Mouse (Mus musculus) ES-Bruce4 (cell line): ENCODE results near the gene Abcg8. TPM values are rescaled to one million over a fixed set of nuclear protein-coding genes. Genes with fewer than 3 reads are reported as not detected.

Source experiments
- H3K27ac ChIP-seq: 2 replicates; pipeline ENCODE4 v1.5.1; 2012; ENCODE audit warnings: low read length, inconsistent platforms; ENCODE audit not compliant: insufficient read depth
- H3K27me3 ChIP-seq: 2 replicates; pipeline ENCODE4 v1.6.1; 2012; ENCODE audit warnings: mild to moderate bottlenecking, low read length, inconsistent platforms; ENCODE audit not compliant: control insufficient read depth, poor library complexity, insufficient read depth, severe bottlenecking
- H3K36me3 ChIP-seq: 2 replicates; pipeline ENCODE4 v1.6.1; 2012; ENCODE audit warnings: inconsistent platforms, mild to moderate bottlenecking, low read length, moderate library complexity; ENCODE audit not compliant: control insufficient read depth, poor library complexity, insufficient read depth, severe bottlenecking
- H3K4me1 ChIP-seq: one replicate; pipeline ENCODE4 v1.8.1; 2011; ENCODE audit warnings: low read length; ENCODE audit not compliant: control insufficient read depth, insufficient read depth
- H3K4me3 ChIP-seq: 2 replicates; pipeline ENCODE4 v1.5.1; 2011; ENCODE audit warnings: low read depth, mild to moderate bottlenecking, low read length
- H3K9ac ChIP-seq: 2 replicates; pipeline ENCODE4 v1.6.1; 2012; ENCODE audit warnings: low read depth, mild to moderate bottlenecking, inconsistent platforms; ENCODE audit not compliant: poor library complexity, severe bottlenecking
- H3K9me3 ChIP-seq: replicated peaks from 2 replicates; pipeline ENCODE4 v1.6.1; 2012; ENCODE audit warnings: mild to moderate bottlenecking, low read length, inconsistent platforms; ENCODE audit not compliant: control insufficient read depth, poor library complexity, insufficient read depth, severe bottlenecking
- CTCF ChIP-seq: IDR thresholded peaks from one replicate; pipeline ENCODE4 v1.8.1; 2011; ENCODE audit warnings: low read depth, low read length
- EP300 ChIP-seq: IDR thresholded peaks from 2 replicates; pipeline ENCODE4 v1.6.1; 2011; ENCODE audit warnings: low read depth, low read length; ENCODE audit not compliant: insufficient read depth
- POLR2A ChIP-seq: IDR thresholded peaks from one replicate; pipeline ENCODE4 v1.8.1; 2011; ENCODE audit warnings: low read length; ENCODE audit not compliant: insufficient read depth
- polyA plus RNA-seq: library from polyadenylated mRNA; stranded (reverse); fragments of >200 nt; gene quantifications from 2 replicates; pipeline ENCODE4 v1.2.4, GENCODE M21; 2011; ENCODE audit warnings: low read depth; ENCODE audit not compliant: missing spikeins, insufficient read depth, insufficient read length

The Abcg8 gene
- polyA plus RNA-seq, 1 experiment = not detected

GRCm38 (mm10) chr17:84732612-84733011, 56.5 kb downstream of the Abcg8 start:
- H3K27me3 ChIP-seq = no peaks in the 10 kb centered on the region
- no peaks in the 10 kb centered on the region for H3K9me3 ChIP-seq
- no peak overlapping the region for H3K4me3 ChIP-seq
- peaks cover 1% of the 10 kb centered on the region for H3K4me1 ChIP-seq
- no peak overlapping the region for H3K9ac ChIP-seq
- H3K36me3 ChIP-seq = peaks cover 18% of the 10 kb centered on the region
- TF ChIP-seq CTCF (no peak), POLR2A (no peak), EP300 (no peak)
- no peak overlapping the region for H3K27ac ChIP-seq

GRCm38 (mm10) chr17:84736719-84737118, 60.6 kb downstream of the Abcg8 start:
- Histone ChIP-seq H3K9ac (no peak overlapping the region), H3K9me3 (no peaks in the 10 kb centered on the region), H3K4me3 (no peak overlapping the region), H3K36me3 (peaks cover 3% of the 10 kb centered on the region), H3K27me3 (no peaks in the 10 kb centered on the region), H3K4me1 (peaks cover 3% of the 10 kb centered on the region), H3K27ac (no peak overlapping the region)
- TF ChIP-seq POLR2A = no peak
- TF ChIP-seq EP300 = no peak

- Histone ChIP-seq H3K4me1 (peaks cover 3% of the 10 kb centered on the region), H3K36me3 (peaks cover 3% of the 10 kb centered on the region), H3K27ac (no peak overlapping the region), H3K9ac (no peak overlapping the region), H3K9me3 (no peaks in the 10 kb centered on the region), H3K4me3 (no peak overlapping the region), H3K27me3 (no peaks in the 10 kb centered on the region)
- TF ChIP-seq EP300 = no peak
- no peak for TF ChIP-seq CTCF
- no peak for TF ChIP-seq POLR2A
These were observed 62.1 kb downstream of the Abcg8 start for GRCm38 (mm10) chr17:84738073-84738797.

GRCm38 (mm10) chr17:84744256-84744655, 68.2 kb downstream of the Abcg8 start:
- Histone ChIP-seq H3K9ac (no peak overlapping the region), H3K4me3 (no peak overlapping the region), H3K27me3 (no peaks in the 10 kb centered on the region), H3K9me3 (no peaks in the 10 kb centered on the region), H3K36me3 (peaks cover 2% of the 10 kb centered on the region), H3K4me1 (no peaks in the 10 kb centered on the region), H3K27ac (no peak overlapping the region)
- TF ChIP-seq POLR2A (no peak), CTCF (no peak), EP300 (no peak)

- TF ChIP-seq CTCF (no peak), EP300 (no peak), POLR2A (no peak)
- H3K27me3 ChIP-seq = no peaks in the 10 kb centered on the region
- H3K4me1 ChIP-seq = no peaks in the 10 kb centered on the region
- no peak overlapping the region for H3K27ac ChIP-seq
- H3K4me3 ChIP-seq = no peak overlapping the region
- H3K9ac ChIP-seq = no peak overlapping the region
- H3K9me3 ChIP-seq = no peaks in the 10 kb centered on the region
- H3K36me3 ChIP-seq = peaks cover 8% of the 10 kb centered on the region
These were observed 68.9 kb downstream of the Abcg8 start for GRCm38 (mm10) chr17:84745001-84745400.

GRCm38 (mm10) chr17:84747212-84747611, 71.1 kb downstream of the Abcg8 start:
- Histone ChIP-seq H3K27ac (no peak overlapping the region), H3K27me3 (no peaks in the 10 kb centered on the region), H3K4me1 (no peaks in the 10 kb centered on the region), H3K9ac (no peak overlapping the region), H3K4me3 (no peak overlapping the region), H3K36me3 (peaks cover 29% of the 10 kb centered on the region), H3K9me3 (no peaks in the 10 kb centered on the region)
- TF ChIP-seq POLR2A = no peak
- TF ChIP-seq EP300 = no peak
- TF ChIP-seq CTCF = no peak
